Mouse (Mus musculus) MEL (cell line): ENCODE data around the gene 3110082I17Rik. TPM values are rescaled to one million over a fixed set of nuclear protein-coding genes. Genes with fewer than 3 reads are reported as not detected.

ENCODE experiments used
- DNase-seq: peaks from one replicate; pipeline ENCODE4 v3.0.0; 2011; ENCODE audit warnings: low read depth, low spot score
- H3K27ac ChIP-seq: 2 replicates; pipeline ENCODE4 v1.5.1; 2012; ENCODE audit warnings: low read depth, mild to moderate bottlenecking, control low read depth, low read length, moderate library complexity; ENCODE audit not compliant: control insufficient read depth
- H3K27me3 ChIP-seq, 2 experiments: fragments of 150-350 bp in 1 of 2; sonication (generic) in 1 of 2; 2 replicates each; pipeline ENCODE4 v1.6.1; 2012; ENCODE audit warnings: low read length in 2 of 2, mild to moderate bottlenecking in 2 of 2, improper control_type of control experiment in 1 of 2, moderate library complexity in 1 of 2; ENCODE audit not compliant: insufficient read depth in 2 of 2, control insufficient read depth in 1 of 2
- H3K36me3 ChIP-seq, 2 experiments: 2 replicates each; pipeline ENCODE4 v1.6.1; 2012 to 2014; ENCODE audit warnings: low read length in 2 of 2, improper control_type of control experiment in 1 of 2, inconsistent platforms in 1 of 2, mild to moderate bottlenecking in 1 of 2; ENCODE audit not compliant: insufficient read depth in 2 of 2, control insufficient read depth in 1 of 2
- H3K4me1 ChIP-seq, 2 experiments: fragments of 150-350 bp in 1 of 2; sonication (generic) in 1 of 2; 2 replicates each; pipeline ENCODE4 v1.6.1; 2012; ENCODE audit warnings: low read length in 2 of 2, improper control_type of control experiment in 1 of 2, mild to moderate bottlenecking in 1 of 2; ENCODE audit not compliant: insufficient read depth in 2 of 2, control insufficient read depth in 1 of 2
- H3K4me3 ChIP-seq, 2 experiments: fragments of 150-350 bp in 1 of 2; sonication (generic) in 1 of 2; 2 replicates each; pipeline ENCODE4 v1.5.1; 2012; ENCODE audit warnings: low read depth in 2 of 2, low read length in 2 of 2, mild to moderate bottlenecking in 2 of 2, moderate library complexity in 2 of 2, control low read depth in 1 of 2, improper control_type of control experiment in 1 of 2; ENCODE audit not compliant: control insufficient read depth in 1 of 2, insufficient read depth in 1 of 2
- H3K79me2 ChIP-seq: 2 replicates; pipeline ENCODE4 v1.6.1; 2012; ENCODE audit warnings: mild to moderate bottlenecking, low read length, moderate library complexity; ENCODE audit not compliant: control insufficient read depth, poor library complexity, insufficient read depth
- H3K9ac ChIP-seq: 2 replicates; pipeline ENCODE4 v1.6.1; 2012; ENCODE audit warnings: low read depth, mild to moderate bottlenecking, control low read depth, low read length, moderate library complexity; ENCODE audit not compliant: control insufficient read depth, poor library complexity, severe bottlenecking
- H3K9me3 ChIP-seq: fragments of 150-350 bp; sonication (generic); replicated peaks from 2 replicates; pipeline ENCODE4 v1.6.1; 2012; ENCODE audit warnings: mild to moderate bottlenecking, low read length, improper control_type of control experiment, moderate library complexity; ENCODE audit not compliant: insufficient read depth
- CHD1 ChIP-seq: IDR thresholded peaks from 2 replicates; pipeline ENCODE4 v1.6.1; 2012; ENCODE audit warnings: low read depth, mild to moderate bottlenecking, inconsistent platforms, low read length, improper control_type of control experiment
- ELF1 ChIP-seq: IDR thresholded peaks from 2 replicates; pipeline ENCODE4 v1.6.1; 2014; ENCODE audit warnings: low read depth, mild to moderate bottlenecking, inconsistent platforms, low read length, improper control_type of control experiment, moderate library complexity
- GABPA ChIP-seq: IDR thresholded peaks from 2 replicates; pipeline ENCODE4 v1.6.1; 2012; ENCODE audit warnings: low read depth, mild to moderate bottlenecking, inconsistent platforms, low read length, improper control_type of control experiment, moderate library complexity
- GATA1 ChIP-seq: IDR thresholded peaks from 2 replicates; pipeline ENCODE4 v1.6.1; 2011; ENCODE audit warnings: low read depth, low read length, improper control_type of control experiment
- HCFC1 ChIP-seq: IDR thresholded peaks from 2 replicates; pipeline ENCODE4 v1.6.1; 2012; ENCODE audit warnings: low read depth, mild to moderate bottlenecking, inconsistent platforms, low read length, improper control_type of control experiment, moderate library complexity
- JUND ChIP-seq: IDR thresholded peaks from 2 replicates; pipeline ENCODE4 v1.6.1; 2011; ENCODE audit warnings: low read depth, mild to moderate bottlenecking, improper control_type of control experiment, low read length
- MAZ ChIP-seq: IDR thresholded peaks from 2 replicates; pipeline ENCODE4 v1.6.1; 2012; ENCODE audit warnings: low read depth, mild to moderate bottlenecking, inconsistent platforms, low read length, improper control_type of control experiment
- MEF2A ChIP-seq: IDR thresholded peaks from 2 replicates; pipeline ENCODE4 v1.6.1; 2014; ENCODE audit warnings: low read depth, mild to moderate bottlenecking, inconsistent platforms, low read length, improper control_type of control experiment; ENCODE audit not compliant: poor library complexity, insufficient replicate concordance, severe bottlenecking; ENCODE audit errors: extremely low read depth
- MYB ChIP-seq: IDR thresholded peaks from 2 replicates; pipeline ENCODE4 v1.6.1; 2011; ENCODE audit warnings: mild to moderate bottlenecking, low read depth, low read length, improper control_type of control experiment
- NELFE ChIP-seq: IDR thresholded peaks from 2 replicates; pipeline ENCODE4 v1.6.1; 2011; ENCODE audit warnings: low read depth, low read length, improper control_type of control experiment
- NRF1 ChIP-seq: IDR thresholded peaks from 2 replicates; pipeline ENCODE4 v1.6.1; 2014; ENCODE audit warnings: low read depth, mild to moderate bottlenecking, inconsistent platforms, low read length, improper control_type of control experiment, moderate library complexity; ENCODE audit not compliant: poor library complexity, insufficient read depth, severe bottlenecking
- POLR2A ChIP-seq, 2 experiments: IDR thresholded peaks; 2 replicates each; pipeline ENCODE4 v1.6.1; 2011 to 2012; ENCODE audit warnings: low read length in 2 of 2, mild to moderate bottlenecking in 2 of 2, control low read depth in 1 of 2, improper control_type of control experiment in 1 of 2, low read depth in 1 of 2, moderate library complexity in 1 of 2; ENCODE audit not compliant: control insufficient read depth in 1 of 2, insufficient read depth in 1 of 2, poor library complexity in 1 of 2
- POLR2AphosphoS5 ChIP-seq: IDR thresholded peaks from 2 replicates; pipeline ENCODE4 v1.6.1; 2012; ENCODE audit warnings: low read depth, borderline replicate concordance, mild to moderate bottlenecking, inconsistent platforms, low read length, moderate library complexity, mixed read lengths
- RCOR1 ChIP-seq: IDR thresholded peaks from 2 replicates; pipeline ENCODE4 v1.6.1; 2012; ENCODE audit warnings: low read depth, mild to moderate bottlenecking, inconsistent platforms, low read length, improper control_type of control experiment
- SIN3A ChIP-seq: IDR thresholded peaks from 2 replicates; pipeline ENCODE4 v1.6.1; 2012; ENCODE audit warnings: low read length, improper control_type of control experiment, inconsistent platforms
- SMC3 ChIP-seq: IDR thresholded peaks from 2 replicates; pipeline ENCODE4 v1.6.1; 2011; ENCODE audit warnings: low read depth, low read length, improper control_type of control experiment
- TBP ChIP-seq: IDR thresholded peaks from 2 replicates; pipeline ENCODE4 v1.8.0; 2011; ENCODE audit warnings: low read depth, low read length, improper control_type of control experiment
- TCF12 ChIP-seq: IDR thresholded peaks from 2 replicates; pipeline ENCODE4 v1.6.1; 2014; ENCODE audit warnings: low read depth, mild to moderate bottlenecking, inconsistent platforms, low read length, improper control_type of control experiment, moderate library complexity
- ZKSCAN1 ChIP-seq: IDR thresholded peaks from 2 replicates; pipeline ENCODE4 v1.6.1; 2012; ENCODE audit warnings: low read depth, mild to moderate bottlenecking, inconsistent platforms, low read length, improper control_type of control experiment, moderate library complexity
- ZMIZ1 ChIP-seq: IDR thresholded peaks from 2 replicates; pipeline ENCODE4 v1.6.1; 2012; ENCODE audit warnings: low read depth, mild to moderate bottlenecking, inconsistent platforms, low read length, improper control_type of control experiment, moderate library complexity
- ZNF384 ChIP-seq: IDR thresholded peaks from 2 replicates; pipeline ENCODE4 v1.6.1; 2012; ENCODE audit warnings: low read depth, mild to moderate bottlenecking, inconsistent platforms, low read length, improper control_type of control experiment
- polyA plus RNA-seq, 2 experiments: library from polyadenylated mRNA; stranded (reverse) in 1 of 2; unstranded in 1 of 2; fragments of >175 nt in 1 of 2; fragments of >200 nt in 1 of 2; gene quantifications; 2 replicates each; pipeline versions ENCODE4 v1.2.1 to v1.2.4; 2012; ENCODE audit warnings: low replicate concordance in 2 of 2, low read depth in 1 of 2; ENCODE audit not compliant: insufficient read length in 2 of 2, insufficient read depth in 1 of 2, missing spikeins in 1 of 2
- total RNA-seq: library from RNA; depleted of rRNA; stranded (reverse); fragments of 300-350 nt; gene quantifications from 2 replicates; pipeline ENCODE4 v1.2.3, GENCODE M21; 2012

3110082I17Rik gene
- total and polyA plus RNA-seq, 3 experiments: 58.1 to 79.5 TPM; not detected in 1

- H3K27ac ChIP-seq: no peak overlapping the region
Observed at GRCm38 (mm10) chr5:139323260-139323924, 136.9 kb downstream of the 3110082I17Rik start.

DNA sequence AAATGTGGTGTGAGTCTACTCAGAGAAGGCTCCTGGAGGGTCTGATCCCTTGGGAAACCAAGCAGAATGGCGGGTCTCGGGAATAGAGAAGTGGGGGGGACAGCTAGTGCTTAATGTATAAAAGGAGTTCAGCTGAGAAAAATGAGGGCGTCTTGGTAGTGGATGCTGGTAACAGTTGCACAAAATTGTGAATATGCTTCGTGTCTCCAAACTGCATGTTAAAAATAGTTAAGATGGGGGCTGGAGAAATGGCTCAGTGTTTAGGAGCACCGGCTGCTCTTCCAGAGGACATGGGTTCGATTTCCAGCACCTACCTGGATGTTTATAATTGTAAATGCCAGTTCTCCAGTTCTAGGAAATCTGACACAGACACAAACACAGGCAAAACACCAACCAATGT, 139.0 kb downstream of the 3110082I17Rik start:
- H3K4me3 ChIP-seq: no peak overlapping the region
- DNase-seq: no peak
- no peaks in the 10 kb centered on the region for H3K9me3 ChIP-seq
- H3K36me3 ChIP-seq: peaks cover 0 to 4% of the 10 kb centered on the region in 2 experiments; a peak in 2 of 4 replicates
- peaks cover 14% of the 10 kb centered on the region for H3K79me2 ChIP-seq
- peaks cover 0 to 18% of the 10 kb centered on the region in 2 experiments; a peak in 3 of 4 replicates for H3K4me1 ChIP-seq
- TF ChIP-seq MYB: no peak
- TF ChIP-seq RCOR1: no peak
- TF ChIP-seq ZMIZ1: no peak
- TF ChIP-seq CHD1: no peak
- no peak overlapping the region for H3K27ac ChIP-seq
- H3K9ac ChIP-seq: no peak overlapping the region
- H3K27me3 ChIP-seq: no peaks in the 10 kb centered on the region

More at GRCm38 (mm10) chr5:139323260-139323924, 136.9 kb downstream of the 3110082I17Rik start:
- Histone ChIP-seq H3K36me3 (peaks cover 0 to 4% of the 10 kb centered on the region in 2 experiments; a peak in 2 of 4 replicates), H3K9me3 (no peaks in the 10 kb centered on the region), H3K79me2 (peaks cover 14% of the 10 kb centered on the region), H3K9ac (no peak overlapping the region), H3K4me3 (no peak overlapping the region), H3K4me1 (peaks cover 3 to 27% of the 10 kb centered on the region in 2 experiments; a peak in 3 of 4 replicates), H3K27me3 (no peaks in the 10 kb centered on the region)
- TF ChIP-seq JUND (no peak), MAZ (no peak), RCOR1 (no peak), ZKSCAN1 (no peak), MEF2A (no peak), SIN3A (no peak), NELFE (no peak), ZNF384 (no peak), CHD1 (no peak)
- no peak for DNase-seq

GRCm38 (mm10) chr5:139320424-139320823, 139.9 kb downstream of the 3110082I17Rik start:
- H3K27ac ChIP-seq: no peak overlapping the region
- peaks cover 0 to 11% of the 10 kb centered on the region in 2 experiments; a peak in 3 of 4 replicates for H3K4me1 ChIP-seq
- no peak for DNase-seq
- TF ChIP-seq MYB: no peak
- TF ChIP-seq GABPA: no peak
- no peak for TF ChIP-seq TCF12
- no peak for TF ChIP-seq MAZ
- TF ChIP-seq POLR2A (IDR thresholded peaks at IDR 0.05; ENCODE audit: control insufficient read depth in 1 of 2, insufficient read depth in 1 of 2, low read depth in 1 of 2, low read length in 2 of 2, poor library complexity in 1 of 2): no peak
- TF ChIP-seq TBP: no peak
- TF ChIP-seq ELF1: no peak
- no peak for TF ChIP-seq GATA1
- TF ChIP-seq MEF2A: no peak
- no peak for TF ChIP-seq POLR2AphosphoS5
- no peak for TF ChIP-seq HCFC1
- TF ChIP-seq SMC3: no peak
- TF ChIP-seq NRF1: no peak
- TF ChIP-seq, all 39 proteins: peak for 0
- Histone ChIP-seq H3K9ac (no peak overlapping the region), H3K27me3 (no peaks in the 10 kb centered on the region), H3K9me3 (no peaks in the 10 kb centered on the region), H3K36me3 (no peaks in the 10 kb centered on the region; a peak in 1 of 4 replicates), H3K4me3 (no peak overlapping the region), H3K79me2 (peaks cover 14% of the 10 kb centered on the region)
